Mouse (Mus musculus): ENCODE results near the gene Idi1.
"Not testable (repeated sequence)": the region's sequence is repeated elsewhere in the genome, so short reads cannot be mapped to it uniquely, and the experiment has no call there.

The Idi1 gene

GRCm38 (mm10) chr13:8888603-8889002 lies 3.3 kb downstream of the Idi1 start:
- peak; percentile 69 for DNase-seq (ENCODE audit: low spot score)

GRCm38 (mm10) chr13:8905986-8906385 lies 20.7 kb downstream of the Idi1 start:
- not testable (repeated sequence) for DNase-seq (ENCODE audit: low spot score)

GRCm38 (mm10) chr13:8913890-8914289 lies 28.6 kb downstream of the Idi1 start:
- DNase-seq (ENCODE audit: low spot score), result not testable (repeated sequence)

- DNase-seq (ENCODE audit: low spot score), result no peak
Observed at GRCm38 (mm10) chr13:8933499-8933898, 48.2 kb downstream of the Idi1 start.

- not testable (repeated sequence) for DNase-seq (ENCODE audit: low spot score)
Observed at GRCm38 (mm10) chr13:8937611-8938140, 52.4 kb downstream of the Idi1 start.

GRCm38 (mm10) chr13:8941110-8941509 lies 55.8 kb downstream of the Idi1 start:
- not testable (repeated sequence) for DNase-seq (ENCODE audit: low spot score)

- DNase-seq (ENCODE audit: low spot score), result not testable (repeated sequence)
Observed at GRCm38 (mm10) chr13:8941701-8942100, 56.4 kb downstream of the Idi1 start.

Measured in c-Kit-positive CD71-positive TER-119-positive erythroid progenitor cells, embryonic 14.5 days (primary cell).